Mouse (Mus musculus) ovary, postnatal 14 days (tissue): ENCODE measurements at regions not wholly inside any gene's neighbourhood (a gene's known extent, or its start where the extent isn't known, plus 50 kb on each side); places are given as distances from the start of the nearest gene placed in this dataset.
"Not testable (repeated sequence)": the region's sequence is repeated elsewhere in the genome, so short reads cannot be mapped to it uniquely, and the experiment has no call there.

ENCODE experiments used
- DNase-seq: peaks from one replicate; pipeline ENCODE4 v3.0.0; 2022; ENCODE audit warnings: low spot score

DNA sequence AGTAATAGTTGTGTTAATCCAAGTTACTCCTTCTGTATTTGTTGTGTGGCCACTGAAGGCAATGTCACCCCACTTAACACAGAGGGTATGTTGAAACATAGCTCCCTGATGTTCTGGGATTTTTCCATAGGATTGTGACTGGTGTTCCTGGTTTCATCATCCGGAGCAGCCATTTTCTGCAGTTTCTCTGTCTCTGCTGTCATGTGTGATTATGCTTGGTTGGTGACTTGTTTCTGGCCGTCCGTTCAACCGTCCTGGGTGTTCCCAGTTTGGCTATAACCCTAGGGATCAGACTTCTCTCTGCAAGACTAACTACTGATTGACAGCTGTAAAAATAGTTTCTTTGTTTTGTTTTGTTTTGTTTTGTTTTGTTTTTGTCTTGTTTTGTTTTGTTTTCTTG, 98.1 kb upstream of the Rpl34 start:
- DNase-seq = no peak

DNA sequence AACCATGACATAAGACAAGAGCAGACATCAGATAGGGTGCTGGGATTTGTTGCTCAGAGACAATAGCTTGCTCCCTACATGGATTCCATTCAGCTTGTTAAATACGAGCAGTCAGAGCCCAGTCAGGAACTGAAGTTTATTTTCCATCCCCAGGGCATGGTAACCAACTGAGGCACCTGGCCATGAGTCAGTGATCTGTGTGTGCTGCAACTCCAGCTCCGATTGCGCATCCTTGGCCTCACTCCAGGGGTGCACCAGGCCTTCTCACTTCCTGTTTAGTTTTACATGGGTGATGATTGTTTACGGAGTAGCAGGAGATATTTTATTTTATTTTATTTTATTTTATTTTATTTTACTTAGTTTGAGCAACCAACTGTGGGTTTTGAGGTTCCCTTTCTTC, 97.7 kb upstream of the Rpl34 start:
- no peak for DNase-seq

GRCm38 (mm10) chr3:130827021-130827420, 96.8 kb upstream of the Rpl34 start:
- DNase-seq = no peak

DNA sequence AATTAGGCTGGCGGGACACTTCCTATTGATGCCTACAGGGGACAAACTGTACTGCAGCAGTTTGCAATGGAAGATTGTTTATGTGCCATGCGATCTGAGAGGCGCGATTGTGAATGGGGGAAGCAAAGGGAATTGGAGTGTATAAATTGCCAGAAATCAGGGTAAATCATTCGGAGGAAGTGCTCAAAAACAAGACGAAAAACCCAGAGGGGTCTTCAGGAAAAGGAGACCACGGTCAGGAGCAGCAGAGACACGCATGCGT, 89.6 kb upstream of the Rpl34 start:
- no peak for DNase-seq

DNA sequence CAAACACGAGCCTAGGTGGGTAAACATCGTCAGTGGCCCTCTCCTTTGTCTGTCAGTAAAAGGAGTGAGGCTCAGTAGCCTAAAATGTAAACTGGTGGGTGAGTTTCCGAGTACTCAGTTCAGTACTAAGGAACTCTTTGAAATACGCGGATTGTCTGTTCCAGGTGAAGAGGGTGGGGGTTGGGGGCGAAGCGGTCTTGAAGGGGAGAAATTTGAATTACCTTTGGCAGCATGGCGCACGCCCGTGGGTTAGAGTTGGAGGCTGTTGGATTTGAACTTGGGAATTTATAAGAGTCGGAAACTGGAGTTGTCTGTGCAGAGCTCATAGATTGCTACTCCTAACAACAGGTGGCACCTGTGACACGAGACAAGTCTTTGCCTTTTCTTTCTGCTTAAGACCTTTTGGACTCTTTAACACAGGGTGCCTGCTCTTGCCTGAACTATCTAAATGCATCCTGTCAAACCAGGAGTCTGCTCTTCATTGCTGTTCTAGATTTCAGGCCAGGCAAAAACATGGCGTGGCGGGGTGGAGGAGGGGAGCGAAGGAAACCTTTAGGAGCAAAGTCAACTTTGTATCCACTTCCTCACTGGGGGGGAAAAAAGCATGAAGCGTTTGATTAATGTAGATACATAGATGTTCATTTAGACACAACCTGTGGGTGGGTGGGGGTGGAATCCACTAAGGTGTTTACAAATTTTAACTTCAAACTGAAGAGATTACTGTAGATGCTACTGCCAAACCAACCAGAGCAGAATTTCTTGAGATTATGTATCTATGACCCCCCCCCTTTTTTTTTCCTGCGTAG, 89.0 kb upstream of the Rpl34 start:
- no peak for DNase-seq

DNA sequence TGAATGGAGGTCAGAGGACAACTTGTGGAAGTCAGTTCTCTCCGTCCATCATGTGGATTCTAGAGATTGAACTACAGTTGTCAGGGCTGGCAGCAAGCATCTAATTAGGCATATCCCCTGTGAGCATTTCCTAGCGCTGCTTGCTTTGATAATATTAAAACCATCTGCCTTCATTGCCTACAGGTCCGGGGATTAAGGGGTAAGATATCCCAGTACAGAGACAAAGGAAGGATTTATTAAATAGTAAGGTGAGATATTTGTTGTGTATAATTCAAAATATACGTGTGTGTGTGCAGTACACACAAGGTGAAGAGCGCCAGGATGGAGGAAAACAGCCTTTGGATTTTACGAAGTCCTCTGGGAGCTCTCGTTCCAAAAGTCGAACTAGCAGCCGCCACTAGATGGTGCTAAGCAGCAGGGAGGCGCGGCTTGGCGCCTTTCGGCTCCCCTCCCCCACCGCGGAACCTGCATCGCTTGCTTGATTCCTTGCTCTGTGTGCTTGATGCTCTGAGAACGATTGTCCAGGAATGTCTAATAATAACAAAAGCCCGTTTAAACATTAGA, 88.4 kb upstream of the Rpl34 start:
- peak; percentile 88 for DNase-seq

DNA sequence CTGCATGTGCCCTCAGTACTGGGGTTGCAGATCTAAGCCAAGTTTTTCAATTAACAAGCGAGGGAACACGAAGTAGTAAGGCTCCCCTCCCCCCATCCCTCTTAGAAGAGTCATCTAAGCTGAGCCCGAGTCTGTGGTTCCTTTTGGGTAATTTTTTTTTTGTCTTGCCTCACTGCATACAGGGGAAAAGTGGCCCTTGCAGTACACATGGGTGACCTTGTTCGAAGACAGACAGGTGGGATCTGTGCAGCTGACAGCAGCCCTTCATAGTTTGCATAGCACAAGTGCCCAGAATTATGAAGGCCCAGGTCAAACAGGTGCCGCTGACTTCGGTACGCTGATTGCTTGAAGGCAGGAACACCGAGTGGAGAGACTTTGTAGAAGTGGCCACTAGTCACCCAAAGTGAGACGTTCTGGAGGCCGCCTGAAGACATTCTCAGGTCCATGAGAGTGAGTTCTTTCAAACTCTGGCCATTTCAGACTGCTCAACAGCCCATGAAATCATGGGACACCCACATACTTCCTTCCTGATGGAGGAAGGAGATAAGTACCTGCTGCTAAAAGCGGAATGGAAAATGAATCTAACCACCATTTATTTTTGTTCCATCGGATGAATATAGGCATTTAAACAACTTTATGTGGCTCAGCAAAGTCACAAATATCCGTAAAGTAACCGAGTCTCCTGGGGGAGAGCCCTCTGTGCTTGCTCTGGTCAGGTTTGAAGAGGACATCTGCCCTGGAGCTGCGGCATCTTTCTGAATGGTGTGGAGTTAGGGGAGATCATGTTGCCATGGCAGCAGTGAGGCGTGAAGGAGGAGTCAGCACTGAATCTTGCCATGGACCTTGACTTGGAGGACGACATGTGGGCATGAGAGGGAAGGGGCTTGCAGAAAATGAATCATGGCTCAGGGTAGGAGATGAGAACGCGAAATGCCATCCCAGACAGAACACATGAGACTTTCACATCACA, 79.8 kb upstream of the Rpl34 start:
- DNase-seq = no peak

GRCm38 (mm10) chr3:130805345-130805744, 75.1 kb upstream of the Rpl34 start:
- no peak for DNase-seq

DNA sequence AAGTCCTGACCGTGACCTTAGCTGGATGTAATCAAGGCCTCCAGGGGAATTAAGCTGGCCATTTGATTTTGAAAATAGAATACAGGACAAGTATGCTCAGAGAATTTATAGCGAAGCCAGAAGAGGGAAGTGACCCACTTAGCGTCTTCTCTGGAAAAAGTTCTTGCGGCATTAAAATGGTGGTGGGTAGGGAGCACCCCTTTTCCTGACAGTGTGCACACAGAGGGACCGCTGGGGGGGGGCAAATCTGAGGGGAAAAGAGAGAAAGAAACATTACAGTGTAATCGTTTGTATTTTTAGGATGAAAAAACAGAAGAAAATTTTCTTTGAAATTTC, 74.1 kb upstream of the Rpl34 start:
- DNase-seq = no peak

DNA sequence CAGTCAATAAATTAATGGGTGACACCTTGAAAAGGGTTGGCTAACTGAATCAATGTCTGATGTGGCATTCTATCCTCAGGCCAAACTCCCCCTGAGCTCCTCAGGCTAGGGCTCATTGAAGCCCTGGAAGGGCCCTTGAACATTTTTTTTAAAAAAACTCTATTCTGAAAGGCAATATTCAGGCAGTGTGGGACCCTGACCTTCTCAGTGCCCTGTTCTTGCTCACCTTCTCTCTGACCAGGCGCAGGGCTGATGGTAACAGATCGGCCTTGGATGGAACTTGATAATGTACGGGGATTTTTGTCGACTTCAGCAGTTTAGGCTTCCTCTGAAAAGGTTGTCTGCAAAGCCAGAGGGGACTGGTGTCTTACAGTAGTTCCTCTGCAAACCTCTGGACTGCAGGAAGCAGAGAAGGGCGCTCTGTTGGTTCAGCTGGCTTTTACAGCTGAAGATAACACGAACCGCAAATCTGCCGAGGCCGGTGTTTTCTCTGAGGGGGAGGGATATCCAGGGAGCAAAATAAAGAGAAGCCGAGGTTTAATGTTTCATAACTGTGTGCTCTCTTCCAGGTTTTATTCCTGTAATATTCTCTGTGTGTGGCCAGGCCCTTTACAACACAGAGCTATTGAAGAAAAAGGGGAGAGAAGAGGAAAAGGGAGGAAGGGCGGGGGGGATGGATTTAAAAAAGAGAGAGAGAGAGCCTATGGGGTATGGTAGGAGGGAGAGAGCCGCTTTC, 73.6 kb upstream of the Rpl34 start:
- DNase-seq = no peak

GRCm38 (mm10) chr3:130800016-130800415, 69.8 kb upstream of the Rpl34 start:
- no peak for DNase-seq

- DNase-seq = not testable (repeated sequence)
Measured at GRCm38 (mm10) chr3:130797956-130798355, 67.8 kb upstream of the Rpl34 start.

GRCm38 (mm10) chr3:130796531-130796930, 66.3 kb upstream of the Rpl34 start:
- no peak for DNase-seq

DNA sequence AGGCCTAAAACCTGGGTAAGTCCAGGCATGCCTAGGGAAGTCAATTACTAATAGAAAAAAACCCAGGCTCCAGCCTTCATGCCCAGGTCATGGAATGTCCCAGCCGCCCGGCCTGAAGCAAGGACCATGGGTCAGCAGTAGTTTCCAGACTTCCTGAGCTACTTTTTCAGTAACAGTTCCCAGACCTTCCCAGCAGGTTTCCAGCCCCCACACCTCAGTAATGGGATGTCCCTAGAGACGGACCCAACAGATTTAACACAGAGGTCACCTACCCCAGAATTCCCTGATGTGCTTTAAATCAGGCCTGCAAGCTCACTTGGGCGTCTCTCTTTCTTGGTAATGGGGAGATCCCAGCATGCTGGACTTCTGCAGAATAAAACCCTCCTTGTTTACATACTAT, 65.2 kb upstream of the Rpl34 start:
- no peak for DNase-seq

DNA sequence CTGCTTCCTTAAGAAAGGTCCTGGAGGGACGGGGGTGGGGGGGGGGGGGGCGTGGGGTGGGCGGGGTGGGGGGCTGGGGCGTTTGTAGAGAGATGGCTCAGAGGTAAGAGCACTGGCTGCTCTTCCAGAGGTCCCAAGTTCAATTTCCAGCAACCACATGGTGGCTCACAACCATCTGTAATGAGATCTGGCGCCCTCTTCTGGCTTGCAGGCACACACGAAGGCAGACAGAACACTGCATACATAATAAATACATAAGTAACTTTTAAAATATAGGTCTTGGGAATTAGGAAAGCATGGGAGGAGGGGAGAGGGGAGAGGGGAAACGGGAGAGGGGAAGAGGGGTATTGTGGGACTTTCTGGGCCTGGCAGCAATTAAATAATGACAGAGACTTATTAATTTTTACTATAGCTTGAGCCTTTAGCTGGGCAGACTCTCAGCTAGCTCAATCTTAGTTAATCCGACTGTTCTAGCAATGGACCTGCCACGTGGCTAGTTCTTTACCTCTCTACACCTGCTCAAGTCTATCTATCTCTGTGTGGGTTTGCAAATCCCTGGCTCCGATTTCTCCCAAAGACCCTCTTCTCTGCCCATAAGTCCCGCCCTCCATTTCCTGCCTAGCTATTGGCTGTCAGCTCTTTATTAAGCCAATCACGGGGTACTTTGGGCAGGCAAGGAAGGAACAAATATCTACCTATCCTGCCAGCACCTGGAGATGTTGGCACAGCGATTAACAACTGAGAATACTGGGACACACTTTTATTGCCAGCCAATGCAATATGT, 64.1 kb upstream of the Rpl34 start:
- DNase-seq = no peak

- DNase-seq = no peak
Measured at GRCm38 (mm10) chr3:130780706-130781240, 50.6 kb upstream of the Rpl34 start.
